Mouse (Mus musculus) kidney, postnatal 10 days (tissue): ENCODE measurements around the gene Mtus2.

ENCODE experiments used
- DNase-seq: peaks from one replicate; pipeline ENCODE4 v3.0.0; 2021; ENCODE audit warnings: mixed read lengths

Gene Mtus2

DNA sequence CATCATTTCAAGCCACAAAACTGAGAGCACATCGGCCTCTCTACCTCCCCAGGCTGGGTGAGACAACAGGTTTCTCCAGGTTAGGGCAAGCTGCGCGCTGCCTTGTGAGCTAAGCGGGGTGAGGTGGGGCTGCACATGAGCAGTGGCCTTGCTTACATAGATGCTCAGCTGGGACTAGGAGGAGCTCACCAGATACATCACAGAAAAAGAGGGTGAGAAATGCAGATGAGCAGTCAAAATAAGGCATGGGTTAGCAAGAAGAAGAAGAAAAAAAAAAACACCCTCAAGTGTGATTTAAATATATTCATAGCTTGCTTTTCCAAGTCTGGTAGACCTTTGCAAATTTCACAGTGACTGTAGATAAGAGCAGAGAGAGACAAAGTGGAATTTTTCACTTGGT is 254.7 kb downstream of the Mtus2 start:
- no peak for DNase-seq

DNA sequence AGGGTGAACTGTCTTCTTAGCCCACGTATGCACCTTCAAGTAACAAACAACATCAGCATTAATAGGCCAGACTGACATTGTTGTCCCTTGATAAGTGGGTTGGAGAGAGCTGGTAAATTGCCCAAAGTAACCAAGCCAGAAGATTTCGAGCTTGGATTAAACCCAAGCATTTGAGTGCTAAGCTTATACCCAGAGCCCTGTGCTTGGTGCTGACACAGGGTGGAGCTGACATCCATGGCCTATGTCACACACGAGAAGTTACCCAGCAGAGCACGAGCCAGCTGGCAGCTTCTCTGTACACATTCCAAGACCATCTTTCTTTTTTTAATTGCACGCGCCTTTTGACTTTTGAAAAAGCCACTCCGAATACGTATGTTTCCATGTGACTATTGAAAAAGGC is 259.7 kb downstream of the Mtus2 start:
- DNase-seq, result no peak

DNA sequence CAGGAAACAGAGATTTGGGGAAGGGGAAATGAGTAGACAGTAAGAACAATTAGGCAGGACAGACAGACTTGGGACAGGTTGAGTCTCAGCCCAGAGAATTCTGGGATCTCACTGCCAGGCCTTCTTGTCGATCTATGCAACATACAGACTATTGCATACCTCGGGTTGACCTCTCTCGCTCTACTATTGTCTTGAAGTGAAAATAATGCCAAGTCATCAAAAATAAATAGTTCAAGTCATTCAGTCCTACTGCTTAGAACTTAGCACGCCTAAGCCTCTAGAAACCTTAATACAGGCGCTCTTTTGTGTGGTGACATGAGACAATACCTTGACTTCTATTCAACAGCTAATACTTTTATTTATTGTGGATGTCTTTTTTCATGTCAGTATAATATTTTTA is 265.8 kb downstream of the Mtus2 start:
- no peak for DNase-seq

DNA sequence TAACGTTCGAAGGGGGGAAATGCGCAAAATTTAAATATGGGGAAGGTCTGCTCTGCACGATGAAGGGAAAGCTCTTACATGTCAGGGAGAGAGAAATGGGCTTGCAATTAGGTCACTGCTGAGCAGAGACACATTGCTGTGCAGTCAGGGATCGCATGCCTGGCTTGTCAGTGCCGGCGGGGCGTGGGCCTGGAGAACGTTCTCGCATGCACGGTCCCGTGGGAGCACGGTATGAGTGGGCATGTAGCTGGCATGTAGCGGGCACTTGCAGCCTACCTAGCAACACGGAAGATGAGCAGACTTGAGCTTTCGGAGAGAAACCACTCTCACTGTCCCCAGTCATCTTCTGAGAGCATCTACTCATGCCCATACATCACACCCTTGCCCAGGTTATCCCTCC is 266.9 kb downstream of the Mtus2 start:
- DNase-seq, result no peak

DNA sequence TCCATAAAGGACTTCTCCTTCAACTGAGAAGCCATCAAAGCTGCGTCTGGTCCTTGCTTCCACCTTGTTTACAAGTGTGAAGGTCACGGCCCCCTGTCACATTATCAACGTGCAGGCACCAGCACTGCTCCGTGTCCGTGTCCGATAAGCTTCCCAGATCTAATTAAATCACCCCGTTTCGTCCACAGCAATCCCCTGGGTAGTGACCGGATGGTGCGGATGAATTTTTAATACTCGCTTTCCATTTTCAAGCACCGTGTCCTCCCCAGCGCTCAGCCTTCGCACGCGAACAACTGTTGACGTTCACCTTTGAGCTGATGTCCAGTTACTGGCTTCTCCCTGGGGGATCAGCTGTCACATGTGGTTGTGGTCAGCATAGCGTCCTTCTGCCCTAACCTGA is 276.6 kb downstream of the Mtus2 start:
- DNase-seq, result no peak

DNA sequence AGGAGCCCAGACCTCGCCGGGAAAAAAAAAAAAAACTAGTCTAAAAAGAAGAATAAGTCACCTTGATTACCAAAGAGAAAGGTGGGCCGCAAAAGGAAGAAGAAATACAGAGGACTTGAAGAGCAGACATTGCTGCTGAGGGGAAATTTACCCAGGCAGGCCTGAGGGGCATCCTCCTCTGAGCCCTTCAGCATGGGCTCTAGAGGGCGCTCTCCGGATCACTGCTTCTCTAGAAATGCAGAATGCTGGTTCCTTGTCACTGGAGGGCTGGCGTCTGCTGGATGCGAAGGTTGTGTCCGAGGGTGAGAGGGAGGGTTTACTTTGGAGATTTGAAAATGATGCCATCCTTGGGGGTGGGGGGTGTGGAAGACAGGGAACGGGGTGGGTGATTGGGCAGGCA is 279.5 kb downstream of the Mtus2 start:
- peak; percentile 18 for DNase-seq

DNA sequence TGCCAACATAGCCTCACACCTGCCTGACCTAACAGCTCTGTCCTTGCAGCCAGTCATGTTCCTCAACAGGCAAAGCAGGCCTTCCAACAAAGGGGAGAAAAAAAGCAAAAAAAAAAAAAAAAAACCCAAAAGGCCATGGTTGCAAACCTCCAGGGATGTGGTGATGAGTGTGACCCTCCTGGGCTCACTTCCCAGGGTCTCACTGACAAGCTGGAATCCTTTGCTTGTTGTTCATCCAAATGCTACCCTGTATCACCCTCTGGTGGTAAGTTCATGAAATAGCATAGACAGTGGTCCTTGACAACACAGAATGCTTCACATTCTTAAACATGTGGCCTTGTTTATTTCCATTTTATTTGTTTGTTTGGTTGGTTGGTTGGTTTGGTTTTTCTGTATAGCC is 281.9 kb downstream of the Mtus2 start:
- peak; percentile 53 for DNase-seq

DNA sequence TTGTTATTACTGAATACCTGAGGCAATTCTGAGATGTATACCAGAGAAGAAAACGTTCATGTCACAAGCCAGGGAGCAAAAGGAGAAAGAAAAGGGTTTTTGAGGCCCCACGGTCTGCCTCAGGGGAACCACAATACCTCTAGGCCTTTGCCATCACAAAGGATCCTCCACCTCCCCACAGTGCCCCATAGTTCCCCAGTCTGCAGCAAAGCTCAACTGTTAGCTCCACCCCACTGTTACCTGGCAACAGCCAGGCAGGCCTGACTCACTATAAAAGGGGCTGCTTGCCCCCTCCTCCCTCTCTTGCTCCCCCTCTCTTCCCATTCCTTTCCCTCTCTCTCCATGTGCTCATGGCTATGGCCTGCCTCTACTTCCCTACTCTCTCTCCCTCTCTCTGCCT is 282.6 kb downstream of the Mtus2 start:
- DNase-seq, result no peak

DNA sequence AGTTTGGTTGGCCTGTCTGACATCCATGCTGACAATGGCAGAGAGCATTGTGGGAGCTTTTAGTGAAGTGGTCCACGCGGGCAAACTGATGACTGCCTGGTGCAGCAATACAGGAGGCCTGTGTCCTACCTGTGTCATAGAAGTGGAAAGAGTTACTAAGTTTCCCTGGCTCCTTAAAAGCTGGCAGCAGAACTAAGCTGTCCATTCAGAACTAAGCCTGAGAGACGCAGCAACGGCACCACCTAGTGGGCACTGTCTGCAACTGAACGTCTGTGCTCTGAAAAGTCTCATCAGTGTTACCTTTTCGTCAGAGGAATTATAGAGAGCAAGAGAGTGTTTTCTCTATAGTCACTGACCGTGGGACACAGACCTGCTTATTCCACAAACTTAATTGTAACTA is 284.8 kb downstream of the Mtus2 start:
- peak; percentile 80 for DNase-seq

DNA sequence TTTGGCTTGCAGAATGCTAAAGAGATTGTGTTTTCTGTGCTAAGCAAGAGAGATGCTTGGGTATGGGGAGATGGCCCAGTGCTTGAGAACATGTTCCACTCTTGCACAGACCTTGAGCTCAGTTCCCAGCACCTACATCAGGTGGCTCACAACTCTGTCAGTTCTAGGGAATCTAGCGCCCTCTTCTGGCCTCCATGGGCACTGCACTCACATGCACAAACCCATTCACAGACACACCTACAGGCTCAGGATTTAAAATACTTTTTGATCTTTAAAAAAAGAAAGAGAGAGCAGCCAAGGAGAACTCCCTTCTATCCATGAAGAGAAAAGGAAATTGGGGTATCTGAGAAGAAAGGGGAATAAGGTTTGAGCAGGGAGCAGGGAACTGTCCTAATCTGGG is 287.4 kb downstream of the Mtus2 start:
- DNase-seq, result no peak

DNA sequence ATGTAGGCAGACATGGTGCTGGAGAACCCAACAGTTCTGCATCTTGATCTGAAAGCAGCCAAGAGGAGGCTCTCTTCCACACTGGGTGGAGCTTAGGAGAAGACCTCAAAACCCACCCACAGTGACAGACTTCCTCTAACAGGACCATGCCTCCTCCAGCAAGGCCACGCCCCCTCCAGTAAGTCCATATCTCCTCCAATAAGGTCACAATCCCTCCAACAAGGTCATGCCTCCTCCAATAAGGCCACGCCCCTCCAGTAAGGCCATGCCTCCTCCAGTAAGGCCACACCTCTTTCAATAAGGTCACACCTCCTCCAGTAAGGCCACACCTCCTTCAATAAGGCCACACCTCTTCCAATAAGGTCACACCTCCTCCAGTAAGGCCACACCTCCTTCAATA is 288.3 kb downstream of the Mtus2 start:
- no peak for DNase-seq

DNA sequence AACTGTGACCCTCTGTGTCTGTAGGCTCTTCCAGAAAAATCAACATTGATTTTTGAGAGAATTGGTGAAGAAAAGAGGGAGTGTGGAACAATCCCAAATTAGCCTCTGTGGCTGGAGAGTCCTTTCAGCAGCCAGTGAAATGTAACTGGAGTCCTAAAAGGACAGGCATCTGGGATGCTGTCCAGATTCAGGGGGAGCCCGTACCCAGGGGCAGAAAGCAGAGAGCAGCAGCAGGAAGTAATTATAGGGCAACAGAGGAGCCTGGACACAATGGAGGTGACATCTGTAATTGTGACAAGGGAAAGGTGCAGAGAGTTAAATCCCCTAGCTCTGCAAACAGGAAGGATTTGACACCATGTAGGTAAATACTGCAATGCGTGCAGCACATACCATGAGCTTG is 291.1 kb downstream of the Mtus2 start:
- DNase-seq, result no peak

DNA sequence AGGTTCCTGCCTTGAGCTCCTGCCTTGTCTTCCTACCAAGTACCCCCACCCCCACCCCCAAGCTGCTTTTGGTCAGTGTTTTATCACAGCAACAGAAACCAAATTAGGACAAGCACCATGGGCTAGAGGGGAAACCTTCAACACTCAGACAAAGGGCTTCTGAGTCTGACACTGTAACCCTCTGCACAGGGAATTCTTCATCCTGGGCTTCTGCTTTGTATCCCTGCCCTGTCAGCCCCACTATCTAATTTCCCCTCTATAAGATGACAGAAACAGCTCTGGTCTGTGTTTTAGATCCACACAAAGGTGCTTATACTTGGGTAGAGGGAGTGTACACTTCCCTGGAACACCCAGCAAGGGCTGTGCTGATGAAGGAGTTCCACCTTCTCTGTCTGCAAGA is 294.7 kb downstream of the Mtus2 start:
- DNase-seq, result no peak

DNA sequence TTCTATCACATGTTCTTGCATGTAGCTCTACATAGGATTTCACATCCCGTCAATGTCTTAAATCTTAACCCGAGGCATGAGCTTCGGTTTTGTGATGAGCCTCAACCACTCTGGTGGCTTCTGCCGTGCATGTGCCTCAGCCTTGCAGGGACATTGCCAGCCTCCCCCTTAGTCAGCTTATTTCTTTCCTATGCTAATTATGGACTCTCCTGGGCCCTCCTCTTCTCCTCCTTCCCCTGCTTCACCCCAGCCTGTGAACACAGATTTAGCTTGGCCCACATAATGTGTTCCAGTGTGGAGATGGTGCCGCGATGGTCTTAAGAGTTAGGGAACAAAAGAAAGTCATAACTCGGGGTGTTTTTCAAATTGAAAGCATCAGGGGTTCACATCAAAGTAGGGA is 304.9 kb downstream of the Mtus2 start:
- DNase-seq, result no peak

DNA sequence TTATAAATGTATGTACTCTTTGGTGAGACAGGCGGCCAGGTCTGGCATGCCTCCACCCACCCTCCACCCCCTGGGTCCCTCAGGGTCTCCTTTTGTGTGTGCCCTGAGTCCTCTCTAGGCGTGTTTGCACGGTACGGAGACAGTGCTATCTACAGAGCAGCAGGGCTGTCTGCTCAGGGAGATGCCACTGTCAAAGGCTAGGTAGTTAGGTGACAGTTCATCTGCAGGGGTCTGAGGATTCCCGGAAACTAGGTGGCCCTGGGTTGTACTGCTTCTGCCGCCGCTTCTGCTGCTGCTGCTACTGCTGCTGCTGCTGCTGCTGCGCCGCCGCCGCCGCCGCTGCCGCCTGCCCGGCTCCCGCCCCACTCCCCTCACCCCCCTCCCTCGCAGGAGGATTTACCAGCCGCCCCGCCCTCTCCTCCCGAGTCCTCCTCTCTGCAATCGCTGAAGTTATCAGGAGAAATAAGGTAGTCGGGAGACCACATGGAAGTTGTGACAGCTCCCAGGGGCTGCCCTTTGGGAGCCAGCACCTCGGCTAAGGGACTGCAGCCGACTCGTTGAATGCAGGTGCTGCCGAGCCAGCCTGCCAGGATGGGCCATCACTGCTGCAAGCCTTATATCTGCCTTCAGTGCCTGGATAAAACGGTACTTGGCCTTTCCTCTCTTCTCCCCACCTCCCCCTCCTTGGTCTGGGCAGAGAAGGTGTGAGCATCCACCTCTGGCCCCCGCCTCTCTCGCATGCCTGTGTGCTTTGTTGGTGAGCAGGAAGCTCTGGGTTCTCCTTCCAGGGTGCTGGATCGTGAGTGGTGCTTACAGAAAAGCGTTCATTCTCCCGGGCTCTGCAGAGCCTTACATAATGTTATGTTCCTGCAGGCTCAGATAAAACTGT is 307.9 kb downstream of the Mtus2 start:
- DNase-seq, result peak; percentile 33

DNA sequence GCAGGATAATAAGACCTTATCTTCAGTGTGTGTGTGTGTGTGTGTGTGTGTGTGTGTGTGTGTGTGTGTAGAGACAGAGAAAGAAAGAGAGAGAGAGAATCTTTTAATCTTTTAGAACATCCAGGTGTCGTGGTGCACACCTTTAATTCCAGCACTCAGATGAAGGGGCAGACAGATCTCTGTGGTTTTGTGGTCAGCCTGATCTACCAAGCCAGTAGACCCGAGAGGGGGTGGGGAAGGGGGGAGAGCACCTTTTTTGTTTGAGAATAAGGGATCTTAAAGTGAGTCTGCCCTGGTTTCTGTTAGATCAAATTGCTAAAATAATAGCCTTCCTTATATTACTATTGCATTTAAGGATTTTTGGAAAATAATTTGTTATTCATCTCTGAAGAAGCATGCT is 309.7 kb downstream of the Mtus2 start:
- no peak for DNase-seq

DNA sequence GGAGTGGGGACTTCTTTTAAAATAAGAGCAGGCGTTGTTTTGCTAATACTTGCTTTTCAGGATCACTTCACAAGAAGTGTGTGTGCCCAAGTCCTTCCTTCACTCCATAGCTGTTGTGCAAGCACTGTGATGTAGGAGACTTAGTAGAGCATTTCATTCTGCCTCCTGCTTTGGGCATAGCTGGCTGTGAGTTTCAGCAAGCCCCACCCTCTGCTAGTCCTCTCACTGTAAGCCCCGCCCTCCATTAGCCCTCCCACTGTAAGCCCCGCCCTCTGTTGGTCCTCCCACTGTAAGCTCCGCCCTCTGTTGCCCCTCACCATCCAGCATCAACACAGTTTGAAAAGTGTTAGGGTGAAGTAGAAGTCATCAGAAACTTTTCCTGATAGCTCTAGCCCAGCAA is 310.3 kb downstream of the Mtus2 start:
- DNase-seq, result no peak

DNA sequence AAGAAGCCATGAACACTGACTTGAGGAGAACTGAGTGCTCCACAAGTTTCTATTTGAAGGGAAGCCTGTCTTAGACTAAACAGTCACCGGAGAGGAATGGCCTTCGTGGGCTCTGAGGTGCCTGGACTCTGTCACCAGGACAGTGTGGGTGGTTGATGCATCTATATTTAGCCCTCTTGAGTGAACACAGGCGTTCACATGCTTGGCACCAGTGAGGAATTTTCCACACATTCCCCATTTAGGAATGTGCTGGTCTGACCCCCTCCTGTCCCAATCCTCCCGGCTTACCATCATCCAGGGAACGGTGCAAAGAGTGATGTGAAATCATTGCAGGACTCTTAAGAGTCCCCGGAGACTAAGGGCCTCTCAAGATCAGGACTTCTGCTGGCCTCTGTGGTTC is 314.9 kb downstream of the Mtus2 start:
- no peak for DNase-seq

DNA sequence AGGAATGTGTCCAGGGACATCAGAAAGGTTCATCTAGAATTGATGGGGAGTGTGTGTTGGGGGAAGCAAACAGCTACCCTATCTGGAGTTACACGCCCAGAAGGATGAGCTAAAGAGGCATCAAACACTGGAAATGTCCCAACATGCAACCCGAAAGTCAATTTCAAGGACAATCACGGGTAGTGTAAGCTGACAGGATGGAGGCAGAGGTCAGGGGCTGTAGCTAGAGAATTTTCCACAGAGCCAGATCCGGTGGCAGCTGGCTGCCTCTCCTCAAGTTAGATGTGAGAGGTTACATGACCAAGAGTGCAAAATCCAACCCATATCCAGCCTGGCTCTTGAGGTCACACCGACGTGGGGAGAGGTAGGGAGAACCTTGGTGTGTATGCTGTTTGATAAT is 315.7 kb downstream of the Mtus2 start:
- DNase-seq, result no peak

DNA sequence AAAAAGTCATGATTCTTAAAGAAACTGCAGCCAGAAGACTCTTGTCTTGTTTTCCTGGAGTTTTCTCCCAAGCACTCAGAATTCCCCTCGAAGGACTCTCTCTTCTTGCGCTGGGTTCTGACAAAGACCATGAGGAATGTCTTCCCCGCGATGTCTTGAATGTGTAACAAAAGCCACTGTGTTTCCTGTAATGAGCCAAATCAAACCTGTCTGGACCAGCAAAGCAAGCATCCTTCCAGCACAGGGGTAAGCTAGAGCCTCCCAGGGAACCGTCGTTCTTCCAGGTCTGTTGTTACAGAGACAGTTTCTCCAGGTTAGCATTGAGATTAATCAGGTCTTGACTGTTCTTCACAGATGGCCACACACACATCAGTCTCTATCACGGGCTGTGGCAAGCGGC is 321.1 kb downstream of the Mtus2 start:
- no peak for DNase-seq

DNA sequence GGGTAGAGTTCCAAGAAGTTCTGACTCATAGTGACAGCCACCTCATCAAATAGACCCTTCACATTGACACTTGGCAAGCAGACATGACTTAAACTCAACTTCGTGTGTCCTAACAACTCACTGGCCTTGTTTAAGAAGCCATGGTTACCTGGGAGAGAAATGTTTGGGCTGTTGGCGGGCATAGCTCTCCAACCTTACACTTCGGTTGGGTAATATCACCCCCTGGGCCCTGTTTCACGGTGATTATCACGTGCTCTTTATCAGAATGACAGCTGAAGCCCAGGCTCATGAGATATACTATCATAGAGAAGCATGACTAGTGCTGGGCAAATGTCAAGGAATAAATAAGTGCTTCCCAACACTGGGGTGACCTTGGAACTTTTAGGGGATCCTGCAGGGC is 323.2 kb downstream of the Mtus2 start:
- no peak for DNase-seq

DNA sequence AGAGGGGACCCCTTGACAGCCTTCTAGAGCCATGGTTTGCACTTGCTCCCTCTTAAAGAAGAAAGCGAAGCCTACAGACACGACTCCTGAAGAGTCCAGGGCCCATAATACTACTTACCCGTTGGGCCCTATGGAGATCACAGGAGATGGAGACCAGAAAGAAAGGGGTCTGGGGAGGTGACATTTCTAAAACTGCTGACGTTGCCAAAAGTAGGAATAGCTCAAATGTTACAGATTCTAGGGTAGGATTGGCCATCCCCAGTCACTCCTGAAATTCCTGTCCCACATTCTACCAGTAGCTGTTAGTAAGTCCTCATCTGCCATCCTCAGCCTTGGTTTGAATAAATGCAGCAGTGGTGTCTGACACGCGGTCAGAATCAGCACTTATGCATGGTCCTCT is 325.0 kb downstream of the Mtus2 start:
- DNase-seq, result no peak

DNA sequence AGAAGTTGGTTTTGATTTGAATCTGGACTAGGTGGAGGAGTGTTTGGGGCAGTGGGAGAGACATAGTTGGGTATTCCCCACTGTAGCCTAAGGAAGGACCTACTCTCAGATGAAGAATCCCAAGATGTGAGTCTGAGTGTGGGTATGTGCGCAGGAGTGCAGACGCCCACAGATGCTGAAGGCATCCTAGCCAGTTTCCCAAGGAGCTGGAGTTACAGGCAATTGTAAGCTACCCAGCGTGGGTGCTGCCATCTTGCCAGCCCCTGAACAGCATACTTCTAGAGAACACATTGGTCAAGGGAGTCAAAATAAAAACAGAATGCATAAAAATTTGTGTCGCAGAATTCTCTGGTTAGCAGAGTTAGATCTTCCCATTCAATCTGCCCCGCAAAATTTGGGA is 325.5 kb downstream of the Mtus2 start:
- DNase-seq, result no peak

DNA sequence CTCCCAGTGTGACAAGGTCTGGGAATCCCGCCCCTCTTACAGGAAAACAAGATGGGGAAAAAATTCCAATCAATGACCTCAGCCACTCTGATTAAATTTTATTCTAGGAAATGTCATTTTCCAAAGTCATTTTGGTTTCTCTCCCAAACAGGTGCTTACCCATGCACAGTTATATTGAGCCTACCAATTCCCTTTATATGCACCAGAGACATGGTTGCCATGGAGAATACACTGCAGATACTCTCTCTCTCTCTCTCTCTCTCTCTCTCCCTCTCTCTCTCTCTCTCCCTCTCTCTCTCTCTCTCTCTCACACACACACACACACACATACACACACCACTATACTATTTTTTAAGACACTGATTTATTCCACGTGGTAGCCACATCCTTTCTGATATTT is 326.1 kb downstream of the Mtus2 start:
- no peak for DNase-seq

DNA sequence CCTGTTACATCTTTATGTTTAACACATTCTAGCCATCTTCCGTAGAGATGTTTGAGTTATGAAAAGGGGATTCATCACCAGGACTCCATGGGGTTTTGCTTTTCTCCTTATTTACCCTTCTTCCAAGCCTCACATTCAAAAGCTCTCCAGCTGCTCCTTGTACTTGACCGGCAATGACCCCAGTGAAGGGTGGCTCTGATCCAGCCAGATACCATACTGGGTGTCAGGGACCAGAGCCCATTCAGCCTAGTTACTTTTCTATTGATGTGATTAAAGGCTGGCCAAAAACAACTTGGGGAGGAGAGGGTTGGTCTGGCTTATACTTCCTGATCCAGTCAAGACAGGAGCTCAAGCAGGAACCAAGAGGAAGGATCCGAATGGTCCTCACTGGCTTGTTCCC is 326.5 kb downstream of the Mtus2 start:
- peak; percentile 27 for DNase-seq
